Mouse (Mus musculus) cerebellum, adult 18-20 months (tissue): ENCODE results near the gene Mtus2.

Experiments
- DNase-seq, 2 experiments: peaks; one replicate each; pipeline ENCODE4 v3.0.0; 2021

Gene Mtus2

DNA sequence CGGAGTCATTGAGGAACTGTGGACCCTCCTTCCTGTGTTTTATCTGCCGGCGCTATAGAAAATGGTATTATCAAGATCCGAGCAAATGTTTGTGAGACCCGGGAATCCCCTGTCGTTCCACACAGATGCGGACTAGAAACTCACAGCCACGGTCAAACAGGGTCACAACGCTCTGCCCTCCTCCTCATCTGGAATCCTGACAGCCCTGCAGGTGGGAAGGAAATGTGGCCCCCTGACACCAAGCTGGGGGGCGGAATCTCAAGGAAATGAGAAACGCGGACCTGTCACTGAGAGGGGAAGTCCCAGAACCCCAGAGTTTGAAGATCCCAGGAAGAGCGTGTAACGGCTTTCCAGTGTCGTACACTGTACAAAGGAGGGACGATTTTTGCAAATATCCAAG, 396.3 kb downstream of the Mtus2 start:
- no peak for DNase-seq

GRCm38 (mm10) chr5:148354536-148354935, 397.4 kb downstream of the Mtus2 start:
- no peak for DNase-seq

DNA sequence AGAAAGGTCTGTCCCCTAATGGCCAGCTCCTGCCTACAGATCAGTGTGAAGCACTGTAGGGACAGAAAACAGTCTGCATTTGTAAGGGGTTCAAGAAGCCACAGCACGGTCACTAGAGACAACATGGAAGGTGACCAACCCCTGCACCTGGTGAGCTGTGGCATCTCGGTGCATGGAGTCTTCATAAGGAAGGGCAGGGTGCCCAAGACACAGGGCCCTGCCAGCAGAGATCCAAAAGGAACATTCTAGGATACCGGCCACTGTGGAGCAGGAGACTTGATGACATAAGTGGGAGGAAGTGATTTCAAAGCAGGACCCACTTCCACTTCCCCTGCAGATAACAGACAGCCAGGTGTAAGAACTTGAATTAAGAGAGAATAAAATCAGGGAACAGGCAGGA, 398.7 kb downstream of the Mtus2 start:
- DNase-seq, result no peak

- no peak for DNase-seq
These were observed 400.0 kb downstream of the Mtus2 start for GRCm38 (mm10) chr5:148357168-148357567.

DNA sequence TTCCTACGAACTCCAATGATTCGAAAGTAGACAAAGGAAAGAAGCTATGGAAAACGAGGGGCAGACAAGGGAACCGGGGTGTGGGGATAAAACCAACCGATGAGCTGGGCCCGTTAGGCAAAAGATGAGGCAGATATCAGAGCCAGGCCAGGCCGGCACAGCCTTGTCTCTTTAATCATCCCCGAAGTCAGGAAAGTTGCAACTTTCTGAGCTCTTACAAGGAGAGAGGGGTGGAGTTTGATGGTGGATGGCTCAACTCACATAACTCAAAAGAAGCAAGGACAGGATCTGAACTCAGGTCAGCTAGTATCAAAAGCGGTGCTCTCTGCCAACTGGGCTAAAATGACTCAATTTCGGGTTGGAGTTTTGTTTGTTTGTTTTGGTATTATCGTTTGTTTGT, 402.0 kb downstream of the Mtus2 start:
- DNase-seq, result no peak

- no peak for DNase-seq
These were observed 404.0 kb downstream of the Mtus2 start for GRCm38 (mm10) chr5:148360922-148361758.

DNA sequence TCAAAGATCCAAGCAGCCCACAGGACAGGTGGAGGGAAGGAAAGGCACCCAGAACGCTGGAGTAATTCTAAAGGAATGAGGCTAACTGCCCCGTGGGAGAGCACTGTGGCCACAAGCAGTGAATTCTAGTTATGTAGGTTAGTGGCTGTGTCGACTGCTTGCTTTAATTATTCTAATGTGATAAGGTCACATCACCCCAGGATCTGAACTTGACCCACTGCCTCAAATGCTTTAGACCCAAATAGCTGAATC, 404.6 kb downstream of the Mtus2 start:
- no peak for DNase-seq

- DNase-seq, result no peak
These were observed 405.2 kb downstream of the Mtus2 start for GRCm38 (mm10) chr5:148362296-148362695.

DNA sequence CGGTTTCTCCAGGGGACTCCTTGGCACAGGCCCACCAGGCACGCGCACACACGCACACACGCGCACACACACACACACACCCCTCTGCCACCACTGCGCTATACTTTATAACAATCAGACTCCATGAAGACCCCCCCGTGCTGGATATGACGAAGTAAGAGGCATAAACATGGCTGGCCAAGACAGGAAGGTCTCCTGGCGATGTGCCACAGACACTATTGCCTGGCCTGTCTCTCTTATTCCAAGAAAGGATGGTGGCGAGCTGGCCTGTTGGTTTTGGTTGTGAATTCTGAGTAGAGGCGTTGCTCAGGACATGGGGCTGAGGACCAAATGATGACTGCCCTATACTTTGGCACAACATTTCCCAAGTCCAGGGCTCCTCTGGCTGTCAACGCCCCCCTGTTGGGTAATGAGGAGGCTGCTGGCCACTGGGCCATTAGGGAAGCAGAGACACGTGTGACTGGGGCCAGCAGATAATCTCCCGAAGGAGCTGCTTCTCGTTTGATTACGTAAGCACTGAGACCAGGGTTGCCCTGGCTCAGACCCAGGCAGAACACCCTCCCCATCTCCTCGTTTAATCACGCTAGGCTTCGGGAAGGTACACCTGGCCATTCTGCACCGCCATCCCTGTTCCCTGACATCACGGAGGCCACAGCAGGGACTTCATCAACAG, 406.5 kb downstream of the Mtus2 start:
- DNase-seq, result no peak
